ENCODE assay signal across 13 mouse cellular contexts in the genomic region with DNA sequence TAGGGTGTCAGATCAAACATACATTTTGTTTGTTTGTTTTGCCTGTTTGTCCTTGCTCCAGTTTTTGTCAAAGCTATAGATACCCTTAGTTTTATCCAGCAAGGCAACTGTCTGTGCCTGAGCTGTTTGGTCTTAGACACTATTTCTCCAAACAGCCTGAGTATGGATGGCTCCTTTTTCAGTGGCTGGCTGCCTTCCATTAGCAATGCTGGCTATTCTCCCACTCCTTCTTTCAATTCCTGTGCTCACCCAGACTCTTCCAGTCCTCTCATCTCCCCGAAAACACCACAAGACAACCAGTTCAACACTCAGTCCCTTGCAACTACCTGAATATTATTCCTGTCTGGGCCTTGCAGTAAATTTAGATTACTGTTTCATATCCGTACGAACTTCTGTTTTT. TPM values are rescaled to one million over a fixed set of nuclear protein-coding genes. Genes with fewer than 3 reads are reported as not detected.
DNase-seq lines count a peak whose midpoint lies in the region; ATAC-seq and TF ChIP-seq lines count a peak whose summit lies in the region.
"Had no signal": no experiment of that assay in that cellular context is flagged by ENCODE, and none has a peak within 500 bp of the region (broad histone marks: within the 10 kb centered on the region; RNA-seq: fewer than 3 reads in every experiment).

No protein-coding gene starts in this region.

- H3K4me2 ChIP-seq in embryonic facial prominence, embryonic 15.5 days (replicated peaks), result no peak overlapping the region
- no peak overlapping the region for H3K4me2 ChIP-seq in stomach, postnatal 0 days (replicated peaks; ENCODE audit: low read depth)

- no peak for TF ChIP-seq CTCF in layer of hippocampus, adult 2 months (conservative IDR thresholded peaks at IDR 0.05)
- TF ChIP-seq CTCF in stomach, postnatal 0 days (IDR thresholded peaks at IDR 0.05; ENCODE audit: low read depth), result no peak

- no peak overlapping the region for H3K4me3 ChIP-seq in layer of hippocampus, adult 2 months
- no peak overlapping the region for H3K4me3 ChIP-seq in embryonic facial prominence, embryonic 15.5 days (replicated peaks)
- H3K4me3 ChIP-seq in stomach, postnatal 0 days (ENCODE audit: low read depth, low read length), result no peak overlapping the region
- H3K4me3 ChIP-seq: myocyte had no signal

- 64% methylated on average over 3 of the region's 3 CpGs for WGBS in embryonic facial prominence, embryonic 15.5 days
- WGBS in stomach, postnatal 0 days, result 59% methylated on average over 3 of the region's 3 CpGs

- ATAC-seq in embryonic facial prominence, embryonic 15.5 days (ENCODE audit: insufficient number of reproducible peaks, low FRiP score, low TSS enrichment, low read depth), result no peak
- ATAC-seq in stomach, postnatal 0 days (ENCODE audit: low FRiP score, low TSS enrichment), result no peak

- H3K27ac ChIP-seq in layer of hippocampus, adult 2 months, result peak overlapping the region; percentile 59
- H3K27ac ChIP-seq in embryonic facial prominence, embryonic 15.5 days (replicated peaks), result 0 out of 2 replicates have a peak overlapping the region, but pooled peaks have one; percentile 34
- no peak overlapping the region for H3K27ac ChIP-seq in stomach, postnatal 0 days (replicated peaks)
- H3K27ac ChIP-seq: liver, embryonic 14.5 days had no signal

- H3K27me3 ChIP-seq in embryonic facial prominence, embryonic 15.5 days, result no peaks in the 10 kb centered on the region
- H3K27me3 ChIP-seq in stomach, postnatal 0 days (ENCODE audit: control insufficient read depth, insufficient read depth, low read length), result no peaks in the 10 kb centered on the region

- no peaks in the 10 kb centered on the region for H3K9me3 ChIP-seq in embryonic facial prominence, embryonic 15.5 days (replicated peaks)
- H3K9me3 ChIP-seq in stomach, postnatal 0 days (ENCODE audit: control insufficient read depth, low read length), result no peaks in the 10 kb centered on the region

- no peaks in the 10 kb centered on the region for H3K36me3 ChIP-seq in embryonic facial prominence, embryonic 15.5 days
- H3K36me3 ChIP-seq in stomach, postnatal 0 days (ENCODE audit: control insufficient read depth, insufficient read depth, low read length), result no peaks in the 10 kb centered on the region

- DNase-seq in cerebellum, postnatal 25 days, result peak; percentile 29 to 58
- no peak for DNase-seq in cerebellum, adult 9-10 months
- peak; percentile 21 to 30 for DNase-seq in layer of hippocampus, adult 2 months (ENCODE audit: low spot score in 2 of 2)
- DNase-seq in layer of hippocampus, adult 9-10 months (ENCODE audit: low spot score), result no peak
- DNase-seq in right cerebral cortex, adult 18-20 months, result peak; percentile 46
- no peak for DNase-seq in spleen, adult 12 weeks (ENCODE audit: low spot score)
- DNase-seq in stomach, postnatal 0 days (ENCODE audit: low spot score), result no peak
- DNase-seq: embryo, embryonic 11 days; kidney, adult 8-10 months had no signal

- no peak for TF ChIP-seq EP300 in stomach, postnatal 0 days (optimal IDR thresholded peaks at IDR 0.05)

- no peak overlapping the region for H3K9ac ChIP-seq in embryonic facial prominence, embryonic 15.5 days
- H3K9ac ChIP-seq in stomach, postnatal 0 days (ENCODE audit: low read length), result no peak overlapping the region
- H3K9ac ChIP-seq: liver, embryonic 14.5 days had no signal

- H3K4me1 ChIP-seq in embryonic facial prominence, embryonic 15.5 days, result peaks cover 17% of the 10 kb centered on the region
- no peaks in the 10 kb centered on the region for H3K4me1 ChIP-seq in stomach, postnatal 0 days (replicated peaks; ENCODE audit: control insufficient read depth, insufficient read depth)

RNA-seq across cellular contexts. Expression of a gene that starts 45.8 kb away (rescaled TPM):
- total RNA-seq in layer of hippocampus, adult 2 months (2021), result 10 to 100 TPM; 49.0 to 50.0 TPM
- polyA plus RNA-seq in embryonic facial prominence, embryonic 15.5 days (2015; fragmentation: Nextera tagmentation; extraction: Ambion mirVana), result 99.6 and 104 TPM in 2 replicates
- 27.8 and 28.2 TPM in 2 replicates for polyA plus RNA-seq in stomach, postnatal 0 days (2015; fragmentation: Nextera tagmentation; extraction: Ambion mirVana)
- total RNA-seq: hematopoietic stem cell, adult 5-6 weeks had no signal

RNA-seq across cellular contexts. Expression of a gene that starts 46.2 kb away (rescaled TPM):
- total RNA-seq in layer of hippocampus, adult 2 months (2021), result 10 to 100 TPM; 54.8 to 62.1 TPM
- polyA plus RNA-seq in embryonic facial prominence, embryonic 15.5 days (2015; fragmentation: Nextera tagmentation; extraction: Ambion mirVana), result 2.5 and 2.9 TPM in 2 replicates
- 0.65 and 0.95 TPM in 2 replicates for polyA plus RNA-seq in stomach, postnatal 0 days (2015; fragmentation: Nextera tagmentation; extraction: Ambion mirVana)

Comparison
In these comparisons a context has a peak if more than half of its experiments do, and no peak if none do; other contexts are left out.
1. DNase-seq: peak in cerebellum, postnatal 25 days (2 of 2), layer of hippocampus, adult 2 months (2 of 2) and right cerebral cortex, adult 18-20 months (single experiment); none in cerebellum, adult 9-10 months (single experiment), layer of hippocampus, adult 9-10 months (single experiment), spleen, adult 12 weeks (single experiment) and stomach, postnatal 0 days (single experiment).